Mouse (Mus musculus) embryonic facial prominence, embryonic 12.5 days (tissue): ENCODE data around the gene Fmnl2. TPM values are rescaled to one million over a fixed set of nuclear protein-coding genes. Genes with fewer than 3 reads are reported as not detected.
A peak's percentile ranks its signal among the peaks of the same experiment; 100 is the strongest.

Source experiments
- ATAC-seq: fragments of 200-750 bp; cut with Nextera tagmentation; 2 replicates; pipeline ENCODE4 v1.8.0; 2017; ENCODE audit not compliant: insufficient number of reproducible peaks, insufficient read depth, low FRiP score, low TSS enrichment
- H3K27ac ChIP-seq: fragments of 300-500 bp; sonication (generic); 2 replicates; pipeline ENCODE4 v1.5.1; 2016; ENCODE audit warnings: mild to moderate bottlenecking
- H3K27me3 ChIP-seq: fragments of 300-500 bp; sonication (generic); 2 replicates; pipeline ENCODE4 v1.6.1; 2016; ENCODE audit warnings: mild to moderate bottlenecking, moderate library complexity
- H3K36me3 ChIP-seq: fragments of 300-500 bp; sonication (generic); 2 replicates; pipeline ENCODE4 v1.6.1; 2016; ENCODE audit warnings: mild to moderate bottlenecking
- H3K4me1 ChIP-seq: fragments of 300-500 bp; sonication (generic); 2 replicates; pipeline ENCODE4 v1.6.1; 2016
- H3K4me2 ChIP-seq: fragments of 300-500 bp; sonication (generic); replicated peaks from 2 replicates; pipeline ENCODE4 v1.6.1; 2016; ENCODE audit warnings: mild to moderate bottlenecking, moderate library complexity
- H3K4me3 ChIP-seq: fragments of 300-500 bp; sonication (generic); 2 replicates; pipeline ENCODE4 v1.5.1; 2016; ENCODE audit warnings: mild to moderate bottlenecking
- H3K9ac ChIP-seq: fragments of 300-500 bp; sonication (generic); 2 replicates; pipeline ENCODE4 v1.6.1; 2016; ENCODE audit warnings: mild to moderate bottlenecking, moderate library complexity
- H3K9me3 ChIP-seq: fragments of 300-500 bp; sonication (generic); 2 replicates; pipeline ENCODE4 v1.6.1; 2016; ENCODE audit warnings: mild to moderate bottlenecking, moderate library complexity
- WGBS: fragments of 180-500 bp; shearing (Covaris S2); methylation state at CpG from one replicate; pipeline ENCODE4 v1.1.7; 2016; 5-methylcytosine and 5-hydroxymethylcytosine counted together
- polyA plus RNA-seq: library from polyadenylated mRNA; unstranded; fragments of >200 nt; fragmentation: Nextera tagmentation; extraction: Ambion mirVana; gene quantifications from 2 replicates; pipeline ENCODE4 v1.2.1, GENCODE M21; 2016

Gene Fmnl2
- polyA plus RNA-seq, 1 experiment from 2014 or later = 14.6 TPM

GRCm38 (mm10) chr2:52920701-52921435 lies 63.2 kb downstream of the Fmnl2 start:
- H3K9ac ChIP-seq = no peak overlapping the region
- no peaks in the 10 kb centered on the region for H3K9me3 ChIP-seq
- no peak overlapping the region for H3K27ac ChIP-seq
- H3K4me1 ChIP-seq = no peaks in the 10 kb centered on the region
- no peak for ATAC-seq
- H3K4me3 ChIP-seq = no peak overlapping the region
- H3K4me2 ChIP-seq = no peak overlapping the region
- H3K36me3 ChIP-seq = no peaks in the 10 kb centered on the region
- 85% methylated on average over 5 of the region's 5 CpGs for WGBS
- H3K27me3 ChIP-seq = no peaks in the 10 kb centered on the region

- no peak overlapping the region for H3K4me3 ChIP-seq
- WGBS = 84% methylated on average over 3 of the region's 3 CpGs
- no peaks in the 10 kb centered on the region for H3K27me3 ChIP-seq
- H3K9ac ChIP-seq = no peak overlapping the region
- H3K36me3 ChIP-seq = no peaks in the 10 kb centered on the region
- no peak for ATAC-seq
- H3K4me1 ChIP-seq = peaks cover 16% of the 10 kb centered on the region
- H3K27ac ChIP-seq = no peak overlapping the region
- no peaks in the 10 kb centered on the region for H3K9me3 ChIP-seq
- H3K4me2 ChIP-seq = no peak overlapping the region
Measured at GRCm38 (mm10) chr2:52925062-52925461, 67.4 kb downstream of the Fmnl2 start.

- Histone ChIP-seq H3K4me3 (no peak overlapping the region), H3K27ac (no peak overlapping the region), H3K27me3 (no peaks in the 10 kb centered on the region), H3K4me1 (peaks cover 21% of the 10 kb centered on the region), H3K9me3 (no peaks in the 10 kb centered on the region), H3K9ac (no peak overlapping the region), H3K4me2 (no peak overlapping the region), H3K36me3 (no peaks in the 10 kb centered on the region)
- WGBS = 42% methylated on average over 3 of the region's 3 CpGs
- no peak for ATAC-seq
Measured at GRCm38 (mm10) chr2:52927381-52927780, 69.7 kb downstream of the Fmnl2 start.

GRCm38 (mm10) chr2:52927858-52928301 lies 70.2 kb downstream of the Fmnl2 start:
- Histone ChIP-seq H3K27me3 (no peaks in the 10 kb centered on the region), H3K36me3 (no peaks in the 10 kb centered on the region), H3K4me1 (peaks cover 21% of the 10 kb centered on the region), H3K9ac (no peak overlapping the region), H3K4me3 (no peak overlapping the region), H3K4me2 (no peak overlapping the region), H3K9me3 (no peaks in the 10 kb centered on the region), H3K27ac (no peak overlapping the region)
- WGBS = 48% methylated on average over 10 of the region's 10 CpGs
- ATAC-seq = no peak

GRCm38 (mm10) chr2:52928401-52928800 lies 70.7 kb downstream of the Fmnl2 start:
- Histone ChIP-seq H3K4me2 (no peak overlapping the region), H3K27me3 (no peaks in the 10 kb centered on the region), H3K9me3 (no peaks in the 10 kb centered on the region), H3K4me1 (peaks cover 24% of the 10 kb centered on the region), H3K4me3 (no peak overlapping the region), H3K27ac (no peak overlapping the region), H3K36me3 (no peaks in the 10 kb centered on the region), H3K9ac (no peak overlapping the region)
- ATAC-seq = no peak
- WGBS = 52% methylated on average over 3 of the region's 3 CpGs

GRCm38 (mm10) chr2:52930106-52930868 lies 72.6 kb downstream of the Fmnl2 start:
- 90% methylated on average over 5 of the region's 5 CpGs for WGBS
- ATAC-seq = no peak
- Histone ChIP-seq H3K9me3 (no peaks in the 10 kb centered on the region), H3K27me3 (no peaks in the 10 kb centered on the region), H3K27ac (no peak overlapping the region), H3K36me3 (no peaks in the 10 kb centered on the region), H3K4me1 (peaks cover 24% of the 10 kb centered on the region), H3K4me3 (no peak overlapping the region), H3K9ac (no peak overlapping the region), H3K4me2 (no peak overlapping the region)

GRCm38 (mm10) chr2:52931315-52931714 lies 73.7 kb downstream of the Fmnl2 start:
- Histone ChIP-seq H3K4me2 (no peak overlapping the region), H3K27me3 (no peaks in the 10 kb centered on the region), H3K4me3 (no peak overlapping the region), H3K9ac (no peak overlapping the region), H3K36me3 (no peaks in the 10 kb centered on the region), H3K9me3 (no peaks in the 10 kb centered on the region), H3K4me1 (peaks cover 24% of the 10 kb centered on the region), H3K27ac (no peak overlapping the region)
- WGBS = 70% methylated on average over 2 of the region's 2 CpGs
- ATAC-seq = no peak

GRCm38 (mm10) chr2:52935906-52936305 lies 78.2 kb downstream of the Fmnl2 start:
- Histone ChIP-seq H3K27ac (no peak overlapping the region), H3K9ac (no peak overlapping the region), H3K4me2 (no peak overlapping the region), H3K4me1 (peaks cover 30% of the 10 kb centered on the region), H3K9me3 (no peaks in the 10 kb centered on the region), H3K36me3 (no peaks in the 10 kb centered on the region), H3K4me3 (no peak overlapping the region), H3K27me3 (no peaks in the 10 kb centered on the region)
- WGBS = 72% methylated on average over 6 of the region's 6 CpGs
- ATAC-seq = no peak

GRCm38 (mm10) chr2:52938351-52939074 lies 80.9 kb downstream of the Fmnl2 start:
- no peak overlapping the region for H3K9ac ChIP-seq
- H3K9me3 ChIP-seq = no peaks in the 10 kb centered on the region
- no peak overlapping the region for H3K4me3 ChIP-seq
- no peak for ATAC-seq
- H3K27me3 ChIP-seq = no peaks in the 10 kb centered on the region
- H3K4me1 ChIP-seq = peaks cover 27% of the 10 kb centered on the region
- H3K4me2 ChIP-seq = 0 out of 2 replicates have a peak overlapping the region, but pooled peaks have one; percentile 5
- H3K27ac ChIP-seq = peak overlapping the region; percentile 77
- H3K36me3 ChIP-seq = no peaks in the 10 kb centered on the region
- 8% methylated on average over 6 of the region's 6 CpGs for WGBS

- H3K4me3 ChIP-seq = no peak overlapping the region
- no peaks in the 10 kb centered on the region for H3K36me3 ChIP-seq
- ATAC-seq = no peak
- peaks cover 41% of the 10 kb centered on the region for H3K4me1 ChIP-seq
- H3K9ac ChIP-seq = no peak overlapping the region
- 58% methylated on average over 9 of the region's 9 CpGs for WGBS
- no peak overlapping the region for H3K27ac ChIP-seq
- no peaks in the 10 kb centered on the region for H3K27me3 ChIP-seq
- H3K9me3 ChIP-seq = no peaks in the 10 kb centered on the region
- H3K4me2 ChIP-seq = no peak overlapping the region
Measured at GRCm38 (mm10) chr2:52943644-52944423, 86.2 kb downstream of the Fmnl2 start.

- no peaks in the 10 kb centered on the region for H3K9me3 ChIP-seq
- no peak overlapping the region for H3K4me2 ChIP-seq
- 84% methylated on average over 5 of the region's 5 CpGs for WGBS
- ATAC-seq = no peak
- no peak overlapping the region for H3K4me3 ChIP-seq
- peaks cover 34% of the 10 kb centered on the region for H3K4me1 ChIP-seq
- H3K36me3 ChIP-seq = no peaks in the 10 kb centered on the region
- no peak overlapping the region for H3K9ac ChIP-seq
- no peak overlapping the region for H3K27ac ChIP-seq
- H3K27me3 ChIP-seq = no peaks in the 10 kb centered on the region
Measured at GRCm38 (mm10) chr2:52944594-52944993, 86.9 kb downstream of the Fmnl2 start.
